Mouse (Mus musculus) megakaryocyte-erythroid progenitor cell, adult 5 weeks (primary cell): ENCODE measurements around the gene Glra2. TPM values are rescaled to one million over a fixed set of nuclear protein-coding genes. Genes with fewer than 3 reads are reported as not detected.

Experiments used
- polyA plus RNA-seq: library from polyadenylated mRNA; stranded (reverse); fragments of >175 nt; gene quantifications from 2 replicates; pipeline ENCODE4 v1.2.3, GENCODE M21; 2012

Glra2 gene
- not detected in 2 replicates for polyA plus RNA-seq

DNA sequence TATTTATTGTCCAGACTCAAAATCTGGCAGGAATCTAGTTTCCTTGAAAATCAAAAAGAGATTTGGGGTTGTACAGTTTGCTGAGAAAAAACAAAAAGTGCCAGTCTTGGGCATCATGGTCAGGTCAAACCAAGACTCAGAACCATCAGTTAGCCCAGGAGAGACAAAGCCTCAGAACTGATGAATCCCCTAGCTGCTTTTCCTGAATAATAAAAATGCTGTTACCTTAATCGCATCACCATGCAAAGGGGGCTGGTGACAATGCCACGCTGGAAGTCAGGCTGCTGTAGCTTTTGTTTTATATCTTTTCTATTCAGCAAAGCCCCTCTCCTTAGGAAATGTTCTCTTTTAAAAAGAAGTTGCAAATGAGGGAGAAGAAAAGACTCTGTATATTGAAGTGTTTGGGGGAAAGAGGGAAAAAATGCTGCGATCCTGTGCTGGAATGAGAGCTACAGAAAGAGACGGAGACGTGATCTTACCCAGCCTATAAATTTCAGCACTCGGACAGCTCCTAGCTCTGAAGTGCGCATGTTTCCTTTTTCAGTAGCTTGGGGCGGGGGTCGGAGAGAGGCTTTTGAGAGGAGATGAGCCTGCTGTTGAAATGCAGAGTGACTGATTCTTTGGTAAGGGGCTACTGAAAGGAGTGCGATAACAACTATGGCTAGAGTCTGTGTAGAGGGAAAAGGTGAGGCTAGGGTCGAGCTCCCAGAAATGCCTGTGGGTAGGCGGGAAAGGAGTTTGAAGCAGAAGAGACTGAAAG is at the start of gene Glra2:
Gene Glra2, minus strand, starts transcription at position 455 of the 760 bp plus-strand sequence.

